Mouse (Mus musculus) 416B (cell line): ENCODE results near the gene Daam2.

ENCODE experiments used
- DNase-seq: peaks from one replicate; pipeline ENCODE4 v3.0.0; 2011; ENCODE audit warnings: low read depth

Gene Daam2

GRCm38 (mm10) chr17:49432071-49432711 lies 132.0 kb downstream of the Daam2 start:
- peak; percentile 89 for DNase-seq

GRCm38 (mm10) chr17:49431176-49431575 lies 133.0 kb downstream of the Daam2 start:
- no peak for DNase-seq

GRCm38 (mm10) chr17:49430136-49430535 lies 134.0 kb downstream of the Daam2 start:
- DNase-seq: no peak

GRCm38 (mm10) chr17:49429471-49430129 lies 134.5 kb downstream of the Daam2 start:
- DNase-seq: no peak

GRCm38 (mm10) chr17:49428751-49429415 lies 135.3 kb downstream of the Daam2 start:
- peak; percentile 84 for DNase-seq

GRCm38 (mm10) chr17:49428239-49428688 lies 135.9 kb downstream of the Daam2 start, which contains the start of gene Mocs1:
Gene Mocs1 (plus strand): TSS chr17:49428362.
- peak; percentile 95 for DNase-seq

- peak; percentile 70 for DNase-seq
Observed at GRCm38 (mm10) chr17:49427631-49428238, 136.4 kb downstream of the Daam2 start.

GRCm38 (mm10) chr17:49423872-49424271 lies 140.3 kb downstream of the Daam2 start:
- DNase-seq: no peak

- DNase-seq: no peak
Observed at GRCm38 (mm10) chr17:49423067-49423325, 141.1 kb downstream of the Daam2 start.

GRCm38 (mm10) chr17:49422286-49423066 lies 141.7 kb downstream of the Daam2 start:
- DNase-seq: no peak

GRCm38 (mm10) chr17:49419813-49420212 lies 144.3 kb downstream of the Daam2 start:
- no peak for DNase-seq

- no peak for DNase-seq
Observed at GRCm38 (mm10) chr17:49416228-49416627, 147.9 kb downstream of the Daam2 start.

GRCm38 (mm10) chr17:49413554-49413953 lies 150.6 kb downstream of the Daam2 start:
- no peak for DNase-seq

- DNase-seq: peak; percentile 82
Observed at GRCm38 (mm10) chr17:49412974-49413373, 151.2 kb downstream of the Daam2 start.
